Mouse (Mus musculus) small intestine, adult 2 months (tissue): ENCODE results near the gene Gm12248.

Experiments used
- CTCF ChIP-seq: fragments of 200-500 bp; IDR thresholded peaks from 2 replicates; pipeline ENCODE4 v1.5.1; 2012; ENCODE audit warnings: low read depth, mild to moderate bottlenecking, control low read depth, inconsistent platforms, low read length, moderate library complexity, mixed read lengths; ENCODE audit not compliant: insufficient replicate concordance, insufficient read length; ENCODE audit errors: extremely low read depth
- POLR2A ChIP-seq: fragments of 200-500 bp; IDR thresholded peaks from 2 replicates; pipeline ENCODE4 v1.6.1; 2012; ENCODE audit warnings: low read depth, mild to moderate bottlenecking, control low read depth, inconsistent platforms, low read length, moderate library complexity

GRCm38 (mm10) chr11:58107009-58107408 is 14.1 kb upstream of the Gm12248 start:
- TF ChIP-seq CTCF (no peak), POLR2A (no peak)
